Mouse (Mus musculus) heart, adult 2 months (tissue): ENCODE measurements at regions not wholly inside any gene's neighbourhood (a gene's known extent, or its start where the extent isn't known, plus 50 kb on each side); places are given as distances from the start of the nearest gene placed in this dataset.

Experiments used
- CTCF ChIP-seq: fragments of 200-600 bp; IDR thresholded peaks from 2 replicates; pipeline ENCODE4 v1.8.1; 2022; ENCODE audit warnings: antibody characterized with exemption, mild to moderate bottlenecking, moderate library complexity
- EP300 ChIP-seq: fragments of 200-500 bp; IDR thresholded peaks from 2 replicates; pipeline ENCODE4 v1.6.1; 2011; ENCODE audit warnings: low read depth, low read length, control low read depth; ENCODE audit not compliant: insufficient read depth
- POLR2A ChIP-seq: fragments of 200-500 bp; IDR thresholded peaks from 2 replicates; pipeline ENCODE4 v1.6.1; 2011; ENCODE audit warnings: mild to moderate bottlenecking, low read depth, low read length, control low read depth; ENCODE audit not compliant: insufficient read depth

DNA sequence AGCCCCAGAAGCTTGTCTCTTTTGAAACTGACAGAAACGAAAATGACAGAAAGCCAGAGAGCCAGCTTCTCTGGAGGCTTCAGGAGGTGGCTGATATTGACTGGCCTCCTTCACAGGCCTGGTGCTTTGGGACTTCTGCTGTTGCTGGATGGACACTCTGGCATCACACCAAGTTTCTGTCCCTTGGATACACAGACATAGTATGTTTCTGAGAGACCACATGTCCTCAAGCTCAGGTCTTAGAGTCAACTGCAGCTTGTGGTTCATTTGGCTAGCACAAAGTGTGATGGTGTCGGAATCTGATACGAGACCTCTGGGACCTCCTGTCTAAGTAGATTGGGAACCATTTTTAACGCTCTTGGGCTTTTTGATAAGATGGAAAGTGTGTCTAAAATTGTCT lies 502.0 kb downstream of the Sqor start:
- no peak for TF ChIP-seq POLR2A
- TF ChIP-seq CTCF = no peak
- no peak for TF ChIP-seq EP300
